Mouse (Mus musculus): Measurements from ENCODE around the gene Pjvk.

The Pjvk gene

DNA sequence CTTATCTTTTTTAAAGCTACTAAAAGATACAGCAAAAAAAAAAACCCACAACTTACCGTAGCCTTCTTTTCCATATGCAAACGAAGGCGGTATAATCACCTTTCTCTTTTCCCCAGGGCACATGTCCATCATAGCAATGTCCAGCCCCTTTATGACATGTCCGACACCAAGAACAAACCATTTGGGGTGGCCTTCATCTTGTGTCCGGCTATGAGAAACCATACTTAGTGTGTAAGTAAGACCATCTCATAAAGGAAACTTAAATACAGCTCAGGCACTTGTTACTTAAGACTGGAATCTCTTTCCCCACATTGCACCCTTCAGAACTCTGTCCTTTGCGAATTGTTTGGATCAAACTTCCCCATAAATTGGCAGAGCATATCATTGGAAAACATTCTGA, 23.4 kb downstream of the Pjvk start:
- DNase-seq: no peak

DNA sequence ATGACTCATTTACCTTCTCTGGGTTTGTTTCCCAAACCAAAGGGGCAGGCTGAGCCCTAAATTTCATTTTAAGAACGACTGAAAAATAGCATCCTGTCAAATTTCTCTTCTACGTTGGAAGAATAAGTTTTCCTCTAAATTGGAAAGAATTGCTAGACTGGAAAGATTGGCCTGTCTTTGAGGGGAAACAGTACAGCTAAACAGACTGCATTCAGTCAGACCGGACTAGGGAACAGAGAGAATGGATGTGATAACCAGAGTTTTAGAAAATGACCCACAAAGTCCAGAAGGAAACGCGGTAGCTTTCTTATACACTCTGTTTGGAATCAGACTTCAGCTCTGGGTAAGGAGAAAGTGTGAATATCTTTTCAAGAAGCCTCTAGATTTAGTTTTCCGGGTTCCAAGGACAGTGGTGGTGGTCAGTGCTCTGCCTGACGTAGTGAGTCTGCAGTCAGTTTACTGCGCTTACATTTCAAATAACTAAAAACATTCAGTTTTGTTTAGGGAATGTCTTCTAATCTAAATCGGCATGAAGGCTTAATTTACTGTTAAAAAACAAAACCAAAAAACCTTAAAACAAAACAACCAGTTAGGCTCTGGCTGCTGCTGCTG, 24.0 kb downstream of the Pjvk start:
- DNase-seq: no peak

DNA sequence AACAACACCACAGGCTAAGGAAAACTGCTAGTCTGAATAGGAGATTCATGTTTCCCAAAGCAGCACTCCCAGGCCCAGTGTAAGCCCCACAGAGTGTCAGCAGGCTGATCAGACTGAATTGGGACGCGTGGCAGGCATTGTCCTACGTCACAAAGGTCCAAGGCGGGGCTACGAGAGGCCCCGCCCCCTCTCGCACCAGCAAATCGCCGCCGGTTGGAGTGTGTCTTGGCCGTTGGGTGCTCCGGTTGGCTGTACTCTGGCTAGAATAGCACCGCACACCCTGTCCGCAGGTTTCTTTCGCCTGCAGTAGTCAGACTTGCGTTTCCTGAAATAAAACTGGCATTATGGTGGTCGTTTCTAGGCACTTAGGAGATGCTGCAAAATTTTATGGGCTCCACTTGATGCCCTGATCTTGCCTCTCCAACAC, 24.7 kb downstream of the Pjvk start, which contains the start of gene Fkbp7:
Gene Fkbp7 (minus strand): TSS at position 151 of the 427 bp plus-strand sequence.
- DNase-seq: peak; percentile 93

DNA sequence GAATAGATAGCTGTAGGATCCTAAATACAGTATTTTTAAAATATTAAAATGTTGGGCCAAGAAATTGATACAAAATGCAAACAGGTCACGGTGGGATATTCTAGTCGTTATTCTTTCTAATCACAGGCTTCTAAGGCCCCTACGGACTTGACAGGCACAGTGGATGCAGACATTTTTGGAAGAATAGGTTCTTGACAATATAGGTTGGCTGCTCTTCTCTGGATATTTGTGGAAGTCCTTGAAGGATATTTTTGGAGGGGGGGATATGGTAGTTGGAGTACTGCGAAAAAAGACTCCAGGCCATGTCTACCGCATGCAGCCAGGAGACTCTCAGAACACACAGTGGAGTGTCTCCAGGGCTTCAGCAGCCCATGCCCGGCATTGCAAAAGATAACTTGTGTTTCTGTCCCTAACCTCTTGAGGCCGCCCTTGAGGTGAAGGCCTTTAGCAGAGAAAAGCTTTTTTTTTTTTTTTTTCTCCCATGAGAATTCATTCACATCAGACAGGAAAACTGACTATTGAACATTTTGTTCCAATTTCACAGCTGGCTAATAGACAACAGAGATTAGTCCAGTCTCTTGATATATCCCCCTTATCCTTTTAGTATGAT, 25.3 kb downstream of the Pjvk start:
- DNase-seq: no peak

DNA sequence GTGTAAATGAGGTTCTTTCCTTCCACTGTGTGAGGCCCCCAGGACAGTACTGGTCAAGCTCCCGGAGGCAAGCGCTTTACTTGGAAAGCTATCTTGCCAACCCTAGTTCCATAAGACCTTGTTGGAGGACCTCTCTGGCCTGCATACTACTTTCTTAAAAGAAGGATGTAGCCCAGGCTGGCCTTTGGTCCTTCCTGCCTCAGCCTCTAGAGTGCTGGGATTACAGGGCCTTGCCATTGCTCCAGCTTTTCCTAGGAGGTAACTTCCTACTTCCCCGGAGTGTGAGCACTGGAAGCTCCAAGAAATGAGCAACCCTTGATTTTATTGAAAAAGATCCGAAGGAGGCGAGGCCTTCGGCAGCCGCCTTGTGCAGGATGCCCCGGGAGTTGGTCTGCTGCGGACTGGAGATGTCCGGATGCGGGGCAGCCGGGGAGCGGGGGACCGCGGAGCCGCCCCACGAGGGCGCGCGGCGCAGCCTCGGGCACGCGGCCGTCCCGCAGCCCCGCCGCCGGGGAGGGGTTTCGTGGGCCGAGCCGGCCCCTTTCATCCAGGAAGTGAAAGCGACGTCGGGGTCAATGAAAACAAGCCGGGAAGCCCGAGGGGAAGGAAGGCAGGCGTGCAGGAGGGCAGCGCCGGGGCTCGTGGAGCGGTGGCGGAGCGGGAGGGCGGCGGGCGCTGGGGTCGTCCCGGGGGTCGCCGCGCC, 26.6 kb downstream of the Pjvk start, which contains the start of gene Plekha3:
Gene Plekha3 (plus strand): TSS at position 557 of the 703 bp plus-strand sequence.
- DNase-seq: peak; percentile 81

DNA sequence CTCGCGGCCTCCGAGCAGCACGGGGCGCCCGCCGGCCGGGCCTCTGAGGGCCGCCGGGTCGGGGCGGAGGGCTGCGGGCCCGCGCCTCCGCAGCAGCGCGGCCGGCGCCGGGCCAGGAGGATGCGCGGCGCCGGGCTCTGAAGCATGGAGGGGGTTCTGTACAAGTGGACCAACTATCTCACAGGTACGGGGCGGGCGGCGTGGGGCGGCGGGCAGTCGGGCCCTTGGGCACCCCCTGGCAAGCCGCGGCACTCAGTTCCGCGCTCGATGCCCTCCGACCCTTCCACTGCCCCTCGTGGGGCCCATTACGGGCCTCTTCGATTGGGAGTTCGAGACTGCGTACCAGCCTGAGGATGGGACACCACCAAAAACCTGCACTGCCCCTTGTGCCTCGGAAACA, 27.2 kb downstream of the Pjvk start:
- DNase-seq: peak; percentile 37

DNA sequence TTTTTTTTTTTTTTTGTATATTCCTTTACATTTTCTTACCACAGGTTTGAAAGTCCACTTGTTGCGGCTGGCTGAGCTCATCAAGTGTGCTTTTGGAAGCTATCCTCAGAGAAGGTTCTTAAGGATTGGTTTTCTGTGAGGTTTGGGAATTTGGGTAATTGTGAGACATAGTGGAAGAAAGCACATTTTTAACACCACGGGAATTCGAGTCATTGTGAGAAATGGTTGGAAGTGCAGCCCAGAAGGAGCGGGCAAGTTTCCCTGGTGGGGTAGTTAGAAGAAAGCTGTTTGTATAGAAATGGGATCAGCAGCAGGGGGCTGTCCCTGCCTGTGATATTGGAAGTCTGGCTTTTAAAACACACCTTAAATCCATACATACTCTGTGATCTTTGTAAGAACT, 27.7 kb downstream of the Pjvk start:
- DNase-seq: no peak

DNA sequence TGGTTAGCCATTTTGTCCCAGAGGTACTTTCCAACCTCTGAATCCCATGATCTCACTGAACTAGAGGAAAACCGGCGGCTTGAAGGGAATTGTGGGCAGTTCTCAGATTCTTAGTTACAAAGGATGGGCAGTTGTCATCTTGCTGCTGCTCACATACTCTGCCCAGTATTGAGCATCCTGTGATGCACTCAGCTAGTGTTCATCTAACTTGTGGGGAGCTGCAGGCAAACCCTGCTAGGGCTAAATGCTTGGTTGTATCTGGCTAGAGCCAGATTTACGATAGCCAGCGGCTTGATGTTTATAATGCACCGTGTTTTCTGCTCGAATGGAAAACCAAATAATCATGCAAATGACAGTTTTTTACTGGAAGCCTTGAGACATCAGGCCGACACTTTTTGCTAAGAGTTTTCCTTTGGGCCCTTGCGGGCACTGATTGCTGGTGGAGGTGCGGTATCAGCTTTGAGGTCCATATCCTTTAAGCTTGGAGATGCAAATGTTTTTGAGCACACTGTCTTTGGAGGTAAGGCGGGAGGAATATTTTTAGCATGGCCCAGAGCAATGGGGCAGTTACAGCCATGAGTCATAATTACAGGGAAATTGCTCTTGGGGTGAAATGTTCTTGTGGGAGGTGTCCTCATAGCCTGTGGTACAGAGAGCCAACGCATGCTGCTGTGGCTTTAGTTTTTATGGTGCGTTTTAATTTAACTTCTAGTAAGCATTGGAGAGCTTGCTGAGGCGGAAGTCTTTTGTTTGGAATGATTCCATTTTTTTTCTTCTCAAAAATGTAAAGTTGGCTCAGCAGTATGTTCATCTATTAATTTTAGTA, 28.3 kb downstream of the Pjvk start:
- no peak for DNase-seq

DNA sequence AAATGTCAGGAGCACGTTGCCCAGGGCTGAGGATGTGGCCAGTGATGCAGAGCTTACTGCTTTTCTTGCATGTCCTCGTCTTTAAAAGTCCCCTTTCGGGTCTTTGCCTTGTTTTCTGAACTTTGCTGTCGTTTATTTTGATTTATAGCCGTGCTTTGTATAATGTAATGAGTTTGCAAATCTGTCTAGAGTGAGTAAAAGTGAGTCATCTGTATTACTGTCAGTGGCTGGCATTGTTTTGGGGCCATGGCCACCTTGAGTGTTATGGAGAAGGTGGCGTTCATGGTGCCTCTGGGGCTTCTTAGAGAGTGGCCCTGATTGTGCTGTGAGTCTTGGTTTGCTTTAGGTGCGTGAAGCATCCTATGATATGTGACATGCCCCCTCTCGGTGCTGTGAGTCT, 34.0 kb downstream of the Pjvk start:
- no peak for DNase-seq

DNA sequence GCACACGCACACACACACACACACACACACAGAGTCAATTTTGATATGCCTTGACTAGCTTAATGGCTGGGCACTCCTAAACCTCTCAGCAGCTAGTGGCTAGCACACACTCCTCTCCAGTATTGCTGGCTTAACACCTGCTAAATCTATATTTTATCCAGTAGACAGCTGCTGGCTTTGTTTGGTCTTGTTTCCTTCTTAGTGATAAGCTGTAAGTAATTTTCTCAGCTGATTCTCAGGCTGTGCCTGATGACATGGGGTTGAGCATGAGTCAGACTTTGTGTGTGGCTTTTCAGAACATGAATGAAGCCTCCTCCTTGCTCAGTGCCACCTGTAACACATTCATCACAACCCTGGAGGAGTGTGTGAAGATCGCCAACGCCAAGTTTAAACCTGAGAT, 38.7 kb downstream of the Pjvk start:
- DNase-seq: no peak

DNA sequence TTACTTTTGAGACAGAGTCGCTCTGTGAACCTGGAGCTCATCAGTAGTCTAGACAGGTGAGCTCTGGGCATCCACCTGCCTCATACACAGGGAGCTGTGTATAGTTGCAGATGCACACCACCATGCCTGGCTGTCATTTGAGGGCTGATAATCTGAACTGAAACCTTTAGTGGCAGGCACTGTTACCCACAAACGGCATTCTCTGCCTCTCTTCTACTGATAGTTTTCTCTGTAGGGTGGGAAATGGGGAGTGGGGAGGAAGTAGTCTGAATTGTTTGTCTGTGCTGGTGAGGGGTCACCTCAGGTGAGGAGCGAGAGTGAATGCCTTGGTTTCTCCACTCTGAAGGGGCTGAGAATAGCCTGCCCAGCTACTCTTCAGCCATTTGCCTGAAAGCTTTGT, 39.3 kb downstream of the Pjvk start:
- no peak for DNase-seq

DNA sequence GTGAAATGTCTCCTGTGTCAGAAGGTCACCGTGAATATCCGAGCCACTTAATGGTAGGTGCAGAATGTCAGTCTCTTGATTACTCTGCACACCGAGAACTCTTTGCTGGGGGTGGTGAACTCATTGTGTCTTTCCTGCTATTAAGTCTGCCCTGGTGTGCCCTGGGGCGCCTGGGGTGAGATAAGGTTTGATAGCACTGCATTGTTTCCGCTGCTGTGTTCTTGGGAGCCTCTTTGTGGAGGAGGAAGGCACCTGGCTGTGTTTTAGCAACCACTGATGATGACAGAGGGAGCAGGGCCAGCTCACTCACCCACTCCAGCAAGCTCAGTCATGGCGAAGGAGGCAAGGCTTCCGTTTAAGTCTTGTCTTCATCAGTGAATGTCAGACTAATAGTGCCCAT, 39.9 kb downstream of the Pjvk start:
- no peak for DNase-seq

DNA sequence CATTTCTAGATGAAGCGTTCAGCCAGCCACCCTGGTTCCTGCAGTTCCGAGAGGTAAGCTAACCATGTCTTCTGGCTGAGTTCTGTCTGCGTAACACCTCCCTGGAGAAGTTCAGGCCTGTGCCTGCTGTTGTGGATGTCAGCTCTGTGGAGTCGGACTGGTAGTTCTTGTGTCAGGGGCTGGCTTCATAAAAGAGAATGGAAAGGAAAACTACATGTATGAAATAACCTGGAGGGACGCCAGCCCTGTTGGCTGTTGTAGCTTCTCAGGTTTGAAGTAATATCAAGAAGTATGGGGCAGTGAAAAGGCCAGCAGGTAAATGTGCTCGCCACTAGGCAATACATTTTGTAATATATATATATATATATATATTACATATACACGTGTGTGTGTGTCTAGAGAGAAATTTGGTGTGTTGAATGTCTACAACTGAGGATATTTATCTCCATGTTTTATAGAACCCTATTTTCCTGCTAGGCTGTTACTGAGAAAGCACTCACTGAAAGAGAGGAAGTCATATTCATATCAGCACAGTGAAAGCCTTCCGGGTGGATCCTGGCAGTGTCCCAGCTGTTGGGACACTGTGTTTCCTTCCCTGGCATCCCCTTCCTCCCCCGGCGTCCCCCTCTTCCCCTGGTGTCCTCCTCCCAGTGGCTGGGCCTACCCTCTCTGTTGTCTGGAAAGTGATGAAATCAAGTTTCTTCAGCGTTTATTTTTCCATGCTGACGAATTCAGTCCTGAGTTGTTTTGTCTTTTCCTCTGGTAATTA, 42.3 kb downstream of the Pjvk start:
- no peak for DNase-seq

DNA sequence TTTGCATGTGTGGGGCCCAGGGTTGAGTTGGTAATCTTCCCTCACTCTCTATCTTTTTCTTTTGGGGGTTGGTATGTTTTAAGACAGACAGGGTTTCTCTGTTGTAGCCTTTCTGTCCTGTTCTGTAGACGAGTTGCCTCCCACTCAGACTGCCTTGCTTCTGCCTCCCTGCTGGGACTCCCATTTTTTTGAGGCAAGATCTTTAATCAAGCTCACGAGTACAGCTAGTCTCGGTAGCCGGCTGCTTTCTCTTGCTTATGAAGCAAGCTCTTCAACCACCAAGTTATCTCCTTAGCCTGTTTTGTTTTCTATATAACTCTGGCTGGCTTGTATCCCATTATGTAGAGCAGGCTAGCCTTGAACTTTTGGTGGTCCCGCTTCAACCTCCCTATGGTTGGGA, 45.5 kb downstream of the Pjvk start:
- no peak for DNase-seq

DNA sequence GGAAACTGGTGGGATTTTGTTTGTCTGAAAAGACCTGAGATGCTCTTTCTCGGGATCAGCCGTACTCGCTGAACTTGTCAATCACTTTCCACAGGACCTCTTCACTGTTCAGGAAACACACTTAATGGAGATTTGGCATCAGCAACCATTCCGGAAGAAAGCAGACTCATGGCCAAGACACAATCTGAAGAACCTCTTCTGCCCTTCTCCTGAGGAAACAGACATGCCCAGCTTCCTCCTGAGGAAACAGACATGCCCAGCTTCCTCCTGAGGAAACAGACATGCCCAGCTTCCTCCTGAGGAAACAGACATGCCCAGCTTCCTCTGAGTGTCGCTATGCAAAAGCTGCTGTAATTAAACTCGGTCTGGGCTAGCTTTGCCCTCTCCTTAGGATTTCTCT, 47.0 kb downstream of the Pjvk start:
- DNase-seq: no peak

DNA sequence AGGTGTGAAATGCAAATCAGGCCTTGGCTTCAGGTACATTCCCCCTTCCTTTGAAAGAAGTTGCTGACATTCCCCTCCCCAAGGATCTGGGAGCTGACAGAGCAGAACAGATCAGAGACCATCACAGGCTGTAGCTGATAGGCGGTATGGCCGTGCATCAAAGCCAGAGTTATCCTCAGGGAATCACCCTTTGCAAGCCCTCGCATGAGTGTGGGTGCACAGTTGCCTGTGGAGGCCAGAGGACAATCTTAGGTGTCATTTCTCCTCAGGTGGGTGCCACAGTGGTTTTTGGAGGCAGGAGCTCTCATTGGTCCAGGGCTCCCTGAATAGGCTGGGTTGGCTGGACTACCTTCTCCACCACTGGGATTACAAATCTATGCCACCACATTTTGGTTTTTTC, 53.9 kb downstream of the Pjvk start:
- no peak for DNase-seq

DNA sequence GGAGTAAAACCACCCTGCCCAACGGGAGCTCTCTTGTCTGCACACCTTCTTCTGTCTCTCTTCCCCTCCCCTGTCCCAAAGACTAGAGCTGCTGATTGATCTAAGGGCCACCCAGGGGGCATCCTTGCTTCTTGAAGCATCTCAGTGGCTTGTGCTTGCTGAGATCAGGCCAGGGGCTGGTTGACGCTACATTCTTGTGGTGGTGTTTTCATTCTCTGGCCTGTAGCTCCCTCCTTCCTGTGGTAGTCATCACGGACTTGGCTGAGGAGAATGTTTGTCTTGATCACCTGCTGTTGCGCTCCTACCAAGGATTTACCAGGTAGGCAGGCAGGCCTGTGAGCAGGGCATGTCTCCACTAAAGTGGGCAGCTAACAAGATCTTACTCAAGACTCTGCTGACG, 54.5 kb downstream of the Pjvk start:
- no peak for DNase-seq

DNA sequence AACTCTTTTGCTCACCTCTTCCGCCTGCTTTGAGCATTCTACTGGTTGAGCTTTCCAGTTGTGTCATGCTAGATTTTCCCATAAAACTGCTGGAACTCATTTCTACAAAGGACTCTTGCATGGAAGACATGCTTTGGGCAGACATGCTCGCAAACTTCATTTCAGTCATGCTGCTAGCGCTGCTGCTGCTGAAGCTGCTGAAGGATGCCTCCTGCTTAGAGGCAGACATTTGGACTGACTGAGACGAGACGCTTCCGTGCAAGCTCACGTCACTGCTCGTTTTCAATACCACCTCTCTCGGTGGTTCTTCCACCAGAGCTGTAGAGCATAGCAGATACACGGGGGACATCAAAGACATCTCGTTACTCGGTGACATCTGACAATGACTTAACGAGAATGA, 57.4 kb downstream of the Pjvk start:
- no peak for DNase-seq
